Mouse (Mus musculus) MEL (cell line): ENCODE measurements around the gene Gabbr1. TPM values are rescaled to one million over a fixed set of nuclear protein-coding genes. Genes with fewer than 3 reads are reported as not detected.

Source experiments
- DNase-seq: peaks from one replicate; pipeline ENCODE4 v3.0.0; 2011; ENCODE audit warnings: low read depth, low spot score
- H3K27ac ChIP-seq: 2 replicates; pipeline ENCODE4 v1.5.1; 2012; ENCODE audit warnings: low read depth, mild to moderate bottlenecking, control low read depth, low read length, moderate library complexity; ENCODE audit not compliant: control insufficient read depth
- H3K27me3 ChIP-seq, 2 experiments: fragments of 150-350 bp in 1 of 2; sonication (generic) in 1 of 2; 2 replicates each; pipeline ENCODE4 v1.6.1; 2012; ENCODE audit warnings: low read length in 2 of 2, mild to moderate bottlenecking in 2 of 2, improper control_type of control experiment in 1 of 2, moderate library complexity in 1 of 2; ENCODE audit not compliant: insufficient read depth in 2 of 2, control insufficient read depth in 1 of 2
- H3K36me3 ChIP-seq, 2 experiments: 2 replicates each; pipeline ENCODE4 v1.6.1; 2012 to 2014; ENCODE audit warnings: low read length in 2 of 2, improper control_type of control experiment in 1 of 2, inconsistent platforms in 1 of 2, mild to moderate bottlenecking in 1 of 2; ENCODE audit not compliant: insufficient read depth in 2 of 2, control insufficient read depth in 1 of 2
- H3K4me1 ChIP-seq, 2 experiments: fragments of 150-350 bp in 1 of 2; sonication (generic) in 1 of 2; 2 replicates each; pipeline ENCODE4 v1.6.1; 2012; ENCODE audit warnings: low read length in 2 of 2, improper control_type of control experiment in 1 of 2, mild to moderate bottlenecking in 1 of 2; ENCODE audit not compliant: insufficient read depth in 2 of 2, control insufficient read depth in 1 of 2
- H3K4me3 ChIP-seq, 2 experiments: fragments of 150-350 bp in 1 of 2; sonication (generic) in 1 of 2; 2 replicates each; pipeline ENCODE4 v1.5.1; 2012; ENCODE audit warnings: low read depth in 2 of 2, low read length in 2 of 2, mild to moderate bottlenecking in 2 of 2, moderate library complexity in 2 of 2, control low read depth in 1 of 2, improper control_type of control experiment in 1 of 2; ENCODE audit not compliant: control insufficient read depth in 1 of 2, insufficient read depth in 1 of 2
- H3K79me2 ChIP-seq: 2 replicates; pipeline ENCODE4 v1.6.1; 2012; ENCODE audit warnings: mild to moderate bottlenecking, low read length, moderate library complexity; ENCODE audit not compliant: control insufficient read depth, poor library complexity, insufficient read depth
- H3K9ac ChIP-seq: 2 replicates; pipeline ENCODE4 v1.6.1; 2012; ENCODE audit warnings: low read depth, mild to moderate bottlenecking, control low read depth, low read length, moderate library complexity; ENCODE audit not compliant: control insufficient read depth, poor library complexity, severe bottlenecking
- H3K9me3 ChIP-seq: fragments of 150-350 bp; sonication (generic); replicated peaks from 2 replicates; pipeline ENCODE4 v1.6.1; 2012; ENCODE audit warnings: mild to moderate bottlenecking, low read length, improper control_type of control experiment, moderate library complexity; ENCODE audit not compliant: insufficient read depth
- ELF1 ChIP-seq: IDR thresholded peaks from 2 replicates; pipeline ENCODE4 v1.6.1; 2014; ENCODE audit warnings: low read depth, mild to moderate bottlenecking, inconsistent platforms, low read length, improper control_type of control experiment, moderate library complexity
- ETS1 ChIP-seq: IDR thresholded peaks from 2 replicates; pipeline ENCODE4 v1.6.1; 2012; ENCODE audit warnings: low read depth, mild to moderate bottlenecking, inconsistent platforms, low read length, improper control_type of control experiment, moderate library complexity
- GABPA ChIP-seq: IDR thresholded peaks from 2 replicates; pipeline ENCODE4 v1.6.1; 2012; ENCODE audit warnings: low read depth, mild to moderate bottlenecking, inconsistent platforms, low read length, improper control_type of control experiment, moderate library complexity
- GATA1 ChIP-seq: IDR thresholded peaks from 2 replicates; pipeline ENCODE4 v1.6.1; 2011; ENCODE audit warnings: low read depth, low read length, improper control_type of control experiment
- HCFC1 ChIP-seq: IDR thresholded peaks from 2 replicates; pipeline ENCODE4 v1.6.1; 2012; ENCODE audit warnings: low read depth, mild to moderate bottlenecking, inconsistent platforms, low read length, improper control_type of control experiment, moderate library complexity
- JUND ChIP-seq: IDR thresholded peaks from 2 replicates; pipeline ENCODE4 v1.6.1; 2011; ENCODE audit warnings: low read depth, mild to moderate bottlenecking, improper control_type of control experiment, low read length
- KAT2A ChIP-seq: conservative IDR thresholded peaks from 2 replicates; pipeline ENCODE4 v1.6.1; 2012; ENCODE audit warnings: low read depth, low read length, improper control_type of control experiment, inconsistent platforms
- MAFK ChIP-seq: IDR thresholded peaks from 2 replicates; pipeline ENCODE4 v1.6.1; 2011; ENCODE audit warnings: low read depth, mild to moderate bottlenecking, low read length, improper control_type of control experiment, borderline replicate concordance
- MAX ChIP-seq: IDR thresholded peaks from 2 replicates; pipeline ENCODE4 v1.6.1; 2011; ENCODE audit warnings: low read length, improper control_type of control experiment
- MEF2A ChIP-seq: IDR thresholded peaks from 2 replicates; pipeline ENCODE4 v1.6.1; 2014; ENCODE audit warnings: low read depth, mild to moderate bottlenecking, inconsistent platforms, low read length, improper control_type of control experiment; ENCODE audit not compliant: poor library complexity, insufficient replicate concordance, severe bottlenecking; ENCODE audit errors: extremely low read depth
- MXI1 ChIP-seq: IDR thresholded peaks from 2 replicates; pipeline ENCODE4 v1.6.1; 2011; ENCODE audit warnings: mild to moderate bottlenecking, low read depth, low read length, improper control_type of control experiment
- MYB ChIP-seq: IDR thresholded peaks from 2 replicates; pipeline ENCODE4 v1.6.1; 2011; ENCODE audit warnings: mild to moderate bottlenecking, low read depth, low read length, improper control_type of control experiment
- MYC ChIP-seq: IDR thresholded peaks from 2 replicates; pipeline ENCODE4 v1.6.1; 2011; ENCODE audit warnings: low read depth, mild to moderate bottlenecking, low read length, improper control_type of control experiment, moderate library complexity
- RAD21 ChIP-seq: IDR thresholded peaks from 2 replicates; pipeline ENCODE4 v1.6.1; 2011; ENCODE audit warnings: mild to moderate bottlenecking, low read depth, low read length, improper control_type of control experiment
- SIN3A ChIP-seq: IDR thresholded peaks from 2 replicates; pipeline ENCODE4 v1.6.1; 2012; ENCODE audit warnings: low read length, improper control_type of control experiment, inconsistent platforms
- TBP ChIP-seq: IDR thresholded peaks from 2 replicates; pipeline ENCODE4 v1.8.0; 2011; ENCODE audit warnings: low read depth, low read length, improper control_type of control experiment
- USF1 ChIP-seq: IDR thresholded peaks from 2 replicates; pipeline ENCODE4 v1.6.1; 2014; ENCODE audit warnings: low read depth, mild to moderate bottlenecking, inconsistent platforms, low read length, improper control_type of control experiment, moderate library complexity
- USF2 ChIP-seq, 2 experiments: IDR thresholded peaks; 2 replicates each; pipeline ENCODE4 v1.6.1; 2011 to 2012; ENCODE audit warnings: improper control_type of control experiment in 2 of 2, low read length in 2 of 2, borderline replicate concordance in 1 of 2, inconsistent platforms in 1 of 2, low read depth in 1 of 2, mild to moderate bottlenecking in 1 of 2; ENCODE audit not compliant: insufficient read depth in 1 of 2
- ZMIZ1 ChIP-seq: IDR thresholded peaks from 2 replicates; pipeline ENCODE4 v1.6.1; 2012; ENCODE audit warnings: low read depth, mild to moderate bottlenecking, inconsistent platforms, low read length, improper control_type of control experiment, moderate library complexity
- ZNF384 ChIP-seq: IDR thresholded peaks from 2 replicates; pipeline ENCODE4 v1.6.1; 2012; ENCODE audit warnings: low read depth, mild to moderate bottlenecking, inconsistent platforms, low read length, improper control_type of control experiment
- polyA plus RNA-seq, 2 experiments: library from polyadenylated mRNA; stranded (reverse) in 1 of 2; unstranded in 1 of 2; fragments of >175 nt in 1 of 2; fragments of >200 nt in 1 of 2; gene quantifications; 2 replicates each; pipeline versions ENCODE4 v1.2.1 to v1.2.4; 2012; ENCODE audit warnings: low replicate concordance in 2 of 2, low read depth in 1 of 2; ENCODE audit not compliant: insufficient read length in 2 of 2, insufficient read depth in 1 of 2, missing spikeins in 1 of 2
- total RNA-seq: library from RNA; depleted of rRNA; stranded (reverse); fragments of 300-350 nt; gene quantifications from 2 replicates; pipeline ENCODE4 v1.2.3, GENCODE M21; 2012

The Gabbr1 gene
- total and polyA plus RNA-seq, 3 experiments: 2.2 to 14.6 TPM; not detected in 1

DNA sequence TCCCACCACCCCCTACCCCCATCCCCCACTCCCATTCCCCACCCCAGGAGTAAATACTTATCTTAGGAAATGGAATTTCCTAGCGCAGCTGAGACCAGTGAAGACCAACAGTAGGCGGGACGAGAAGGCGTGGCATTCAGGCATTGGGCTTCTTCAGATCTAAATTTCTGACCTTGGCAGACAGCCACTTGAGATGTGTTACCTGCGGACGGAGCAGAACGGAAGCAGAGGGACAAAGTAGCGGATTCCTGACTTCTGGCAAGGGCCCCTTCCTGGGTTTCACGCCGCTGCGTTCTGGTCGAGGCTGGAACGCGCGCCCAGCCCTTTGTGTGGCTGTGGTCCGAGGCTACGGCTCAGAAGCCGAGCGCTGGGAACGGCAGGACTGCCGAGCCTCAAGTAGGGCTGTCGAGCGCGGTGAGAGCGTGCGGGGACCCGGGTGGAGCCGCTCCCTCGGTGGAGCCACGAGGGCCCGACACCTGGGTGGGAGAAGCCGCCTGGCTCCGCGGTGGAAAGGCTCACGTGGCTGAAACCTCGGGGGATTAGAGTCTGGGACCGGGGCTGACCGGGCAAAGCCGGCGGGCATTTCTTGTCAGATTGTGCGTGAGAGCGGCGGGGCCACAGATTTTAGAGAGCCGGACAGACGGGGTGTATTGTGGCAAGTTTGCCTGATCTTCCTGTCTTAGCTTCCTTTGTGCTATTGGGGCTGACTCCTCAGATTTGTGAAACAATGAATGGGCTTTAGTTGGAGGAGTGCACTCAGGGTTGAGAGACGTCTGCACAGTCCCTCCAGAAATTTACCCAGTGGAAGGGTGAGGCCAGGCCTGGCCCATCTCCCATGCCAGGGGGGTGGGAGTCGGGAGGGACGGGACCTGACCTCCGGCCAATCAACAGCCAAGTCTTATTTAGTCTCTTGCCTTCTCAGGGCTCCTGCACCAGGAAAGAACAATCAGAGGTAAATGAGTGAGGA, 43.1 kb upstream of the Gabbr1 start:
- Histone ChIP-seq H3K27me3 (peaks cover 6 to 7% of the 10 kb centered on the region in 2 experiments; a peak in 3 of 4 replicates), H3K4me3 (no peak overlapping the region), H3K79me2 (no peaks in the 10 kb centered on the region), H3K27ac (no peak overlapping the region), H3K9ac (no peak overlapping the region), H3K9me3 (no peaks in the 10 kb centered on the region), H3K4me1 (no peaks in the 10 kb centered on the region), H3K36me3 (no peaks in the 10 kb centered on the region)
- TF ChIP-seq GABPA (no peak), GATA1 (no peak), JUND (no peak), SIN3A (no peak), USF1 (no peak), ETS1 (no peak), KAT2A (no peak), MYB (no peak), HCFC1 (no peak), RAD21 (no peak), TBP (no peak), USF2 (IDR thresholded peaks at IDR 0.05; ENCODE audit: borderline replicate concordance in 1 of 2, insufficient read depth in 1 of 2, low read depth in 1 of 2, low read length in 2 of 2) (no peak), ELF1 (no peak), MYC (no peak)
- DNase-seq: no peak

DNA sequence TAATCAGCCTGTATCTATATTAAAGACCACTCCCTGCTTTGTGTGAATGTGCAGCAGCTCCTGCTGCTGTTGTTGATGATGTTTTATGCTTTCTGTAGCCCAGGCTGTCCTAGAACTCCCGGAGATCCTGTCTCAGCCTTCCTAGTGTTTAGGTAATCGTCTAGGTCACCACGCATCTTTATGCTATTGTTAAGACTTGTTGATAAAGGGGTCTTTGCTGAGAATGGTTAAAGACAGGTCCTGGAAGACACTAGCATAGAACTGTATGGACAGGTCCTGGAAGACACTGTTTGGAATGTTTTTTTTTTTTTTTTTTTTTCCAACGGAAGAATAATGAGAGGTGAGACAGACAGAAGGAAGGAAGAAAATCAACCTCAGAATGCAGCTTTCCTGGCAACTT, 42.4 kb upstream of the Gabbr1 start:
- Histone ChIP-seq H3K4me3 (no peak overlapping the region), H3K79me2 (no peaks in the 10 kb centered on the region), H3K4me1 (no peaks in the 10 kb centered on the region), H3K27ac (no peak overlapping the region), H3K9ac (no peak overlapping the region), H3K27me3 (peaks cover 6 to 7% of the 10 kb centered on the region in 2 experiments; a peak in 3 of 4 replicates), H3K36me3 (no peaks in the 10 kb centered on the region), H3K9me3 (no peaks in the 10 kb centered on the region)
- no peak for DNase-seq
- no peak for TF ChIP-seq GABPA
- TF ChIP-seq ZMIZ1: no peak
- no peak for TF ChIP-seq MYB
- TF ChIP-seq MAX: no peak
- TF ChIP-seq MAFK: no peak
- no peak for TF ChIP-seq MXI1
- no peak for TF ChIP-seq MEF2A
- TF ChIP-seq JUND: no peak
- TF ChIP-seq ELF1: no peak
- TF ChIP-seq GATA1: no peak
- TF ChIP-seq MYC: no peak
- TF ChIP-seq ZNF384: no peak
